25 mouse cellular contexts compared by ENCODE assay signal in genomic region chr9:106166709-106167108, GRCm38 (mm10). TPM values are rescaled to one million over a fixed set of nuclear protein-coding genes. Genes with fewer than 3 reads are reported as not detected.
"Had no signal": no experiment of that assay in that cellular context is flagged by ENCODE, and none has a peak within 500 bp of the region (broad histone marks: within the 10 kb centered on the region; RNA-seq: fewer than 3 reads in every experiment).

No protein-coding gene starts in this region.

- H3K9ac ChIP-seq: heart, embryonic 12.5 days; hindbrain, embryonic 12.5 days; hindbrain, embryonic 14.5 days; intestine, embryonic 15.5 days; limb, embryonic 12.5 days; liver, embryonic 12.5 days had no signal

- H3K4me3 ChIP-seq: gastrocnemius, adult 2 months; heart, adult 2 months; heart, embryonic 12.5 days; hindbrain, embryonic 10.5 days; hindbrain, embryonic 12.5 days; intestine, embryonic 15.5 days; layer of hippocampus, adult 2 months; left cerebral cortex, adult 2 months; limb, embryonic 10.5 days; limb, embryonic 12.5 days; liver, embryonic 12.5 days had no signal

- ATAC-seq: hindbrain, embryonic 16.5 days; inflammation-experienced regulatory T-cells, adult 6 months; intestine, embryonic 15.5 days; intestine, postnatal 0 days; liver, embryonic 12.5 days had no signal

- H3K9me3 ChIP-seq: heart, embryonic 12.5 days; hindbrain, embryonic 10.5 days; hindbrain, embryonic 12.5 days; intestine, embryonic 15.5 days; limb, embryonic 10.5 days; limb, embryonic 12.5 days; liver, embryonic 12.5 days had no signal

- DNase-seq: gastrocnemius, adult 2 months; gastrocnemius, postnatal 14 days; gastrocnemius, postnatal 36 days; heart, adult 11 months; heart, adult 2 months; heart, postnatal 10 days; heart, postnatal 4 days; kidney, adult 18-20 months; kidney, adult 8-10 months; kidney, postnatal 10 days; kidney, postnatal 25 days; kidney, postnatal 4 days had no signal

- H3K4me2 ChIP-seq: heart, embryonic 12.5 days; hindbrain, embryonic 12.5 days; hindbrain, embryonic 14.5 days; intestine, embryonic 15.5 days; limb, embryonic 12.5 days; liver, embryonic 12.5 days had no signal

- H3K4me1 ChIP-seq: intestine, embryonic 15.5 days; limb, embryonic 12.5 days had no signal

- H3K27me3 ChIP-seq: heart, embryonic 12.5 days; hindbrain, embryonic 12.5 days; intestine, embryonic 15.5 days had no signal

- H3K27ac ChIP-seq: gastrocnemius, adult 2 months; heart, adult 2 months; hindbrain, embryonic 10.5 days; hindbrain, embryonic 12.5 days; hindbrain, embryonic 14.5 days; intestine, embryonic 15.5 days; layer of hippocampus, adult 2 months; left cerebral cortex, adult 2 months; limb, embryonic 10.5 days; limb, embryonic 12.5 days; liver, embryonic 12.5 days had no signal

- H3K36me3 ChIP-seq: heart, embryonic 12.5 days; hindbrain, embryonic 10.5 days; hindbrain, embryonic 12.5 days; intestine, embryonic 15.5 days; limb, embryonic 10.5 days; limb, embryonic 12.5 days; liver, embryonic 12.5 days had no signal

RNA-seq across cellular contexts. Expression of gene Tlr9, which starts 55.7 kb away (rescaled TPM):
- polyA plus RNA-seq: heart, embryonic 12.5 days; hindbrain, embryonic 10.5 days; limb, embryonic 10.5 days; limb, embryonic 12.5 days had no signal
